Mouse (Mus musculus) right cerebral cortex, postnatal 25 days (tissue): ENCODE measurements around the gene Eef2.
"Not testable (repeated sequence)": the region's sequence is repeated elsewhere in the genome, so short reads cannot be mapped to it uniquely, and the experiment has no call there.

ENCODE experiments used
- DNase-seq: peaks from one replicate; pipeline ENCODE4 v3.0.0; 2022

Eef2 gene

GRCm38 (mm10) chr10:81151261-81151660, 25.2 kb upstream of the Eef2 start:
- DNase-seq, result no peak

GRCm38 (mm10) chr10:81152609-81153008, 23.8 kb upstream of the Eef2 start:
- DNase-seq, result no peak

GRCm38 (mm10) chr10:81154313-81154712, 22.1 kb upstream of the Eef2 start:
- DNase-seq, result no peak

GRCm38 (mm10) chr10:81154736-81155135, 21.7 kb upstream of the Eef2 start:
- no peak for DNase-seq

- no peak for DNase-seq
These were observed 14.7 kb upstream of the Eef2 start for GRCm38 (mm10) chr10:81161602-81162317.

- no peak for DNase-seq
These were observed 14.1 kb upstream of the Eef2 start for GRCm38 (mm10) chr10:81162318-81162652.

- no peak for DNase-seq
These were observed 11.3 kb upstream of the Eef2 start for GRCm38 (mm10) chr10:81165118-81165517.

- DNase-seq, result peak; percentile 100
These were observed 9.0 kb upstream of the Eef2 start, which contains the start of gene Pias4 for GRCm38 (mm10) chr10:81167200-81168086. Pias4 (minus strand) TSS chr10:81167923.

GRCm38 (mm10) chr10:81168087-81168431, 8.4 kb upstream of the Eef2 start:
- DNase-seq, result no peak

- peak; percentile 76 for DNase-seq
These were observed 7.7 kb upstream of the Eef2 start for GRCm38 (mm10) chr10:81168521-81169244.

- not testable (repeated sequence) for DNase-seq
These were observed 7.0 kb upstream of the Eef2 start for GRCm38 (mm10) chr10:81169411-81169900.

GRCm38 (mm10) chr10:81173132-81173531, 3.3 kb upstream of the Eef2 start:
- DNase-seq, result peak; percentile 84

GRCm38 (mm10) chr10:81174617-81175344, 1.6 kb upstream of the Eef2 start:
- peak; percentile 80 for DNase-seq

GRCm38 (mm10) chr10:81175345-81175701, 1.1 kb upstream of the Eef2 start:
- DNase-seq, result not testable (repeated sequence)

GRCm38 (mm10) chr10:81175936-81176465, 430 bp upstream of the Eef2 start:
- no peak for DNase-seq

- no peak for DNase-seq
These were observed 1.1 kb downstream of the Eef2 start for GRCm38 (mm10) chr10:81177491-81177925.

GRCm38 (mm10) chr10:81177958-81178712, 1.7 kb downstream of the Eef2 start:
- DNase-seq, result no peak

GRCm38 (mm10) chr10:81178927-81179326, 2.5 kb downstream of the Eef2 start:
- DNase-seq, result no peak

- DNase-seq, result no peak
These were observed 3.3 kb downstream of the Eef2 start for GRCm38 (mm10) chr10:81179451-81180342.

- DNase-seq, result no peak
These were observed 4.5 kb downstream of the Eef2 start for GRCm38 (mm10) chr10:81180946-81181345.
